Comparison of ENCODE assay signal across 15 mouse cellular contexts in the genomic region with DNA sequence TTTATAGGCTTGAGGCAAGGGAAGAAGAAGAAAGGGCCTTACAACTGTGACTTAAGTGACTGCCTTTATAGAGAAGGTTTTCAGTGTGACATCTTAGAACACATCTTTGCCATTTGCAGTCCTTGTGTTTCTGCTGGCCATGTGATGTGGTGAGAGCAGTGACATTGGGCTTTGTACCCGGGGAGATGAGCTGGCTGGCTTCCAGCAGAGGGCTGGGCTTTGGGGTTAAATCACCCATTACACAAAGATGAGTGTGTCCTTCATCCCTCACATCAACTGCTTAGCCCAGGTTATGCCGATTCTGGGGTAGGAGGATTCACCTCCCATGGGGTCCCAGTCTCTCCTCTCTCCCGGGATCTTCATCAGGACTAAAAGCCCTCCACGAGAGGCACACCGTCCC. TPM values are rescaled to one million over a fixed set of nuclear protein-coding genes. Genes with fewer than 3 reads are reported as not detected.
DNase-seq lines count a peak whose midpoint lies in the region; ATAC-seq and TF ChIP-seq lines count a peak whose summit lies in the region.
"Had no signal": no experiment of that assay in that cellular context is flagged by ENCODE, and none has a peak within 500 bp of the region (broad histone marks: within the 10 kb centered on the region; RNA-seq: fewer than 3 reads in every experiment).

No protein-coding gene starts in this region.

- 80% methylated on average over 5 of the region's 5 CpGs for whole genome bisulfite sequencing in hindbrain, embryonic 10.5 days
- 69% methylated on average over 5 of the region's 5 CpGs for WGBS in hindbrain, postnatal 0 days
- 81% methylated on average over 5 of the region's 5 CpGs for WGBS in embryonic facial prominence, embryonic 10.5 days
- WGBS in midbrain, embryonic 14.5 days, result 68% methylated on average over 5 of the region's 5 CpGs

- H3K4me3 ChIP-seq in hindbrain, embryonic 10.5 days, result no peak overlapping the region
- H3K4me3 ChIP-seq in hindbrain, postnatal 0 days (ENCODE audit: low read length), result no peak overlapping the region
- H3K4me3 ChIP-seq in embryonic facial prominence, embryonic 10.5 days, result no peak overlapping the region
- H3K4me3 ChIP-seq in midbrain, embryonic 14.5 days (replicated peaks; ENCODE audit: low read depth, low read length), result no peak overlapping the region
- H3K4me3 ChIP-seq: embryonic facial prominence, embryonic 15.5 days; heart, embryonic 10.5 days; liver, embryonic 12.5 days had no signal

- ATAC-seq in hindbrain, postnatal 0 days, result no peak
- no peak for ATAC-seq in midbrain, embryonic 14.5 days (ENCODE audit: low FRiP score, low TSS enrichment)
- ATAC-seq: intestine, postnatal 0 days; liver, embryonic 12.5 days; Patski had no signal

- peaks cover 6% of the 10 kb centered on the region for H3K27me3 ChIP-seq in hindbrain, embryonic 10.5 days (ENCODE audit: insufficient read depth, poor library complexity, severe bottlenecking)
- no peaks in the 10 kb centered on the region for H3K27me3 ChIP-seq in hindbrain, postnatal 0 days (ENCODE audit: insufficient read depth, low read length)
- H3K27me3 ChIP-seq in embryonic facial prominence, embryonic 10.5 days (replicated peaks; ENCODE audit: low read depth, poor library complexity, severe bottlenecking), result 0 out of 2 replicates have a peak, but pooled peaks cover 1% of the 10 kb centered on the region
- H3K27me3 ChIP-seq in midbrain, embryonic 14.5 days (ENCODE audit: control insufficient read depth, insufficient read depth, low read length), result peaks cover 3% of the 10 kb centered on the region; the same call in 1 of the 2 replicates
- H3K27me3 ChIP-seq: Patski had no signal

- H3K9ac ChIP-seq in hindbrain, postnatal 0 days (replicated peaks; ENCODE audit: low read length), result no peak overlapping the region
- H3K9ac ChIP-seq in midbrain, embryonic 14.5 days (replicated peaks; ENCODE audit: low read length), result no peak overlapping the region
- H3K9ac ChIP-seq: embryonic facial prominence, embryonic 15.5 days; liver, embryonic 12.5 days had no signal

- H3K4me2 ChIP-seq in hindbrain, postnatal 0 days (ENCODE audit: low read depth, low read length), result no peak overlapping the region
- H3K4me2 ChIP-seq in midbrain, embryonic 14.5 days (ENCODE audit: low read length), result no peak overlapping the region
- H3K4me2 ChIP-seq: embryonic facial prominence, embryonic 15.5 days; liver, embryonic 12.5 days had no signal

- peak overlapping the region; percentile 42; the same call in 1 of the 2 replicates for H3K27ac ChIP-seq in hindbrain, embryonic 10.5 days
- no peak overlapping the region for H3K27ac ChIP-seq in hindbrain, postnatal 0 days
- H3K27ac ChIP-seq in embryonic facial prominence, embryonic 10.5 days (replicated peaks), result peak overlapping the region; percentile 77
- H3K27ac ChIP-seq in midbrain, embryonic 14.5 days (replicated peaks; ENCODE audit: low read depth, low read length), result no peak overlapping the region
- H3K27ac ChIP-seq: embryonic facial prominence, embryonic 15.5 days; heart, embryonic 10.5 days; liver, embryonic 12.5 days had no signal

- peaks cover 22% of the 10 kb centered on the region for H3K36me3 ChIP-seq in hindbrain, embryonic 10.5 days
- no peaks in the 10 kb centered on the region for H3K36me3 ChIP-seq in hindbrain, postnatal 0 days (ENCODE audit: insufficient read depth, low read length)
- peaks cover 26% of the 10 kb centered on the region for H3K36me3 ChIP-seq in embryonic facial prominence, embryonic 10.5 days (replicated peaks)
- H3K36me3 ChIP-seq in midbrain, embryonic 14.5 days (ENCODE audit: control insufficient read depth, insufficient read depth, low read length), result peaks cover 4% of the 10 kb centered on the region
- H3K36me3 ChIP-seq: embryonic facial prominence, embryonic 15.5 days; liver, embryonic 12.5 days had no signal

- peaks cover 72% of the 10 kb centered on the region for H3K4me1 ChIP-seq in hindbrain, embryonic 10.5 days (replicated peaks)
- H3K4me1 ChIP-seq in hindbrain, postnatal 0 days (ENCODE audit: insufficient read depth, low read length), result peaks cover 4% of the 10 kb centered on the region; the same call in 1 of the 2 replicates
- H3K4me1 ChIP-seq in embryonic facial prominence, embryonic 10.5 days, result peaks cover 65% of the 10 kb centered on the region
- H3K4me1 ChIP-seq in midbrain, embryonic 14.5 days (ENCODE audit: control insufficient read depth, insufficient read depth, low read length), result 0 out of 2 replicates have a peak, but pooled peaks cover 9% of the 10 kb centered on the region
- H3K4me1 ChIP-seq: heart, embryonic 10.5 days had no signal

- no peaks in the 10 kb centered on the region for H3K9me3 ChIP-seq in hindbrain, embryonic 10.5 days
- H3K9me3 ChIP-seq in hindbrain, postnatal 0 days (ENCODE audit: low read length), result no peaks in the 10 kb centered on the region
- no peaks in the 10 kb centered on the region for H3K9me3 ChIP-seq in embryonic facial prominence, embryonic 10.5 days
- no peaks in the 10 kb centered on the region for H3K9me3 ChIP-seq in midbrain, embryonic 14.5 days (ENCODE audit: control insufficient read depth, low read length)
- H3K9me3 ChIP-seq: embryonic facial prominence, embryonic 15.5 days; heart, embryonic 10.5 days; liver, embryonic 12.5 days had no signal

- no peak for TF ChIP-seq CTCF in hindbrain, postnatal 0 days (IDR thresholded peaks at IDR 0.05; ENCODE audit: low read depth)

- DNase-seq in hindbrain, embryonic 10.5 days (ENCODE audit: low spot score), result no peak
- no peak for DNase-seq in hindbrain, postnatal 0 days (ENCODE audit: low spot score)
- DNase-seq in testis, postnatal 10 days (ENCODE audit: low spot score), result peak; percentile 53
- DNase-seq in testis, postnatal 14 days (ENCODE audit: low spot score), result no peak
- no peak for DNase-seq in embryonic facial prominence, embryonic 10.5 days (ENCODE audit: low spot score)
- DNase-seq in embryo, embryonic 10 days (ENCODE audit: low spot score), result no peak
- DNase-seq in midbrain, embryonic 14.5 days, result no peak
- no peak for DNase-seq in frontal cortex, postnatal 14 days (ENCODE audit: low spot score in 2 of 2)
- DNase-seq: cerebellum, adult 9-11 months; layer of hippocampus, postnatal 36 days had no signal

RNA-seq across cellular contexts. Expression of gene Nars2, which starts 41.4 kb away (rescaled TPM):
- polyA plus RNA-seq in hindbrain, embryonic 10.5 days (2016; fragmentation: Nextera tagmentation; extraction: Ambion mirVana), result 22.3 and 22.7 TPM in 2 replicates
- 7.4 and 10.4 TPM in 2 replicates for total RNA-seq in hindbrain, postnatal 0 days (2014; rRNA removed)
- polyA plus RNA-seq in hindbrain, postnatal 0 days (2015; fragmentation: Nextera tagmentation; extraction: Ambion mirVana), result 13.2 and 17.3 TPM in 2 replicates
- polyA plus RNA-seq in embryonic facial prominence, embryonic 10.5 days (2016; fragmentation: Nextera tagmentation; extraction: Ambion mirVana), result 26.3 and 26.5 TPM in 2 replicates
- polyA plus RNA-seq in midbrain, embryonic 14.5 days (2014; fragmentation: Nextera tagmentation; extraction: Ambion mirVana), result 16.5 and 18.6 TPM in 2 replicates

Comparison
In these comparisons a context has a peak if more than half of its experiments do, and no peak if none do; other contexts are left out.
1. H3K27ac ChIP-seq: peak in hindbrain, embryonic 10.5 days (single experiment) and embryonic facial prominence, embryonic 10.5 days (single experiment); none in hindbrain, postnatal 0 days (single experiment) and midbrain, embryonic 14.5 days (single experiment).